Mouse (Mus musculus) urinary bladder, postnatal 36 days (tissue): ENCODE measurements around the gene Spindoc.
A peak's percentile ranks its signal among the peaks of the same experiment; 100 is the strongest.

Experiments used
- DNase-seq, 2 experiments: peaks; one replicate each; pipeline ENCODE4 v3.0.0; 2022; ENCODE audit warnings: low spot score in 2 of 2, mixed read lengths in 1 of 2

The Spindoc gene

DNA sequence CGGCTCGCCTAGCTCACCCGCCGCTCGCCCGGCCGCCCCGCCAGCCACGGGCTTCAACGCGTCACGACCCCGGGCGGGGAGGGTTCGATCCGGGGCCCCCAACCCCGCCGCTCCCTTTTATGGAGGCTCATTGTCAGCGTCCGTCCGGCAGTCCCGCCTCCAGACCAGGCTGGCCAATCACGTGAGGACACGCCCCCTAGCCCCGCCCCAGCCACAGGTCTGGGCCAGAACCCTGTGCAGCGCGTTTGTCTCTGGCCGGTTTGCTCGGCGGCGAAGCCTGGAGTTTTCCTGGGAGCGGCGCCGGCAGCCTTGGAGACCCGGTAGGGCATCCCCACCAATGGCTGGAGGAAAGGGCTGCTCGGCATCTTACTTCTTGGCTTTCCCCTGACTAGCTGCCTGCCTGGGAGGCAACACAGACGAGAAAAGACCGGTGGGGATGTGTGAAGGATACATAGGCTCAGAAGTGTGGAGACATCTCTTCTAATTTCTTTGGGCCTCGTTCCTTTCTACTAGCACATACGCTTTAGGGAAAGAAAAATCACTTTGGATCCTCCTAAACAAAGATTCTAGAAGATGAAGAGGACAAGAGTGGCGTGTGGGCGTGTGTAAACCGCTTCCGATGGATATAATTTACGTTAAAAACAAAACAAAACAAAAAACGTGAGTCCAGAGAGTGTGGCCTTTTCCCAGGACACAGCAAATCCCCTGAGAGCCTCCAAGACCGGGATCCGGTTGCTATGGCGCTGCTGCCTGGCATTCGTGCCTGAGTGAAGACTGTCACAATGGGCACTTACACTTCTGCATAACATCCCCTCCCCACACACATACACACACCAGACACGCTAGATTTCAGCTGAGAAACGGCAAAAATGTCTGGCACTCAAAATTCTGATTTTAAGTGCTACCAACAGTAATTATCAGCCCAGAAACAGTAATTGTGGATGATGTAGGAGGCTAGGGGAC is at the start of gene Spindoc:
Gene Spindoc, minus strand, starts transcription at position 92 of the 963 bp plus-strand sequence.
- peak; percentile 99 for DNase-seq

GRCm38 (mm10) chr19:7425398-7425775 is 42.6 kb upstream of the Spindoc start:
- DNase-seq: no peak

DNA sequence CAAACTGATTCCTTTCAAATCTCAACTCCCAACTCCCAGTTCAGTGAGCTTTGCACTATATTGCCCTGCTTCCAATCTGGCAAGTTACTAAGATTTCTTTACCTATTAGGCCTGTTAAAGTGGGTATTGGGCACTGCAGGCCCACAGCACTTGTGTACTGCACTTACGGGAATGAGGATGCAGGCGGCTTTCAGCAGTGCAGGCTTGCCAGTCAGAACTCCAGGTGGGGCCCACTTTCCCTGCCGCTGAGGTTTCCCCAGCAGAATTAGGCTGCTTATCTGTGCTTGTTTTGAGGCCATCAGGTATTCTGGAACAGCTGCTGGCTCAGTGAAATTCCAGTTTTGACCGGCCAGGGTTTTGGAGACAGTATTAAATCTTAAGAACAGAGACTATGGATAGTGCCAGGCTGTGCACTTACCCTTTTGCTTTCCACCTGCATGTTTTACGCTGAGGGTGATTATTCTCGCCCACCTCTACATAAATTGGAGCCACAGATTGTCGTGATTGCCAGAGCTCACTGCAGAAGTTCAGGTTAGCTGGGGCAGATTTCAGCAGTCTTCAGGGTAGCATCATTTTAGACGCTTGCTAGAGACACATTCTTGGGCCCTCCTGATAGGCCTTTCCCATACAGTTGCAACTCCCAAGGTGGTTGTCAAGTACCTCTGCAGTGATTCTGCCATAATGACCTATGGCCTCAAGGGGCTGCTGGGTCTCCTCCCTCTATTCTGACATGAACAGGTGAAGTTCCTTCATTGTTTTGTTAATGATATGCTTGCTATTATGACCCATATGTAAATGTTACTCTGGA is 42.0 kb upstream of the Spindoc start:
- DNase-seq: no peak

GRCm38 (mm10) chr19:7424131-7424530 is 41.3 kb upstream of the Spindoc start:
- DNase-seq: no peak

DNA sequence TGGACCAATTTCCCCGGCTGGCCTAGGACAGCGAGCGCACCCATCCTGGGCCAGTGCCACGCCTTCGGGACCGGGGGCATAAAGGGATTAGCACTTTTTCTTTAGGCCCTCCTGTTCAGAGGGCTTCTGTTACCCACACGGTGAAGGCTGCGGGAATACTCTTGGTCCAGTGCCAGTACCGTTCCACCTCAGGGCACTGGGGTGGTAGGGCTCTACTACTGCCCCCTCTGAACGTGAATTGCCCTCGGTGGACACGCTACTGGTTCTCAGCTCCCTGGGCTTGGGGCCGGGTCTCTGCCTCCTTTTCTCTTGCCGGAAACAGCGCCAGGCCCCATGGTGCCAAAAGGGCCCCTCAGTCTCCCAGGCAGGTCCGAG is 40.8 kb upstream of the Spindoc start:
- DNase-seq: no peak

DNA sequence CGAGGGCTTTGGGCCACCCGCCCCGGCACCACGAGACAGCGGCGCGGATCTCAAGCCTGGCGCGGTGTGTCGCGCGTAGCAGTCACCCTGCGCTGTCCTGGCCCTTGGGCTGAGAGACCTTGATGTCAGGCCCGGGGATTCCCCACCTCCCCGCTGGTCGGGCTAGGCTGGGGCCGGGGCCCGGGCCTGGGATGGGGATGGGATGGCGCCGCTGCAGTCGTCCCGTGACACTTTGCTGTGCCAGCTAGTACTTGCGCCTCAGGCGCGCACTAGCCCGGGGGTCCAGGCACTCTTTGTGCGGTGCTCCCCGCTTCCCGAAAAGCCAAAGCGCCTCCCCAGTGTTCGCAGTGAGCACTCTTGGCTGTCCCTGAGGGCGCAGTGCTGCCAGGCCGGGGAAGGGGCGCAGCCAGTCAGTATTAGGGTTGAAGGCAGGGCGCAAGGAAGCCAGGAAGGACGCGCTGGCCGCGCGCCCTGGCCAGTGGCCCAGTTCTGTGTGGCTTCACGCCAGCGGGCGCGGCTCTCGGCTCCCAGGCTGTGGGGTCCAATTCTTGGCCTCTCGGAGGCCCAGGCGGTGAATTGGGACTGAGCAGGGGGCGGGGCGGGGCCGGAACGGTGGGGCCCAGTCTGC is 40.3 kb upstream of the Spindoc start:
- DNase-seq: peak; percentile 68 to 87

DNA sequence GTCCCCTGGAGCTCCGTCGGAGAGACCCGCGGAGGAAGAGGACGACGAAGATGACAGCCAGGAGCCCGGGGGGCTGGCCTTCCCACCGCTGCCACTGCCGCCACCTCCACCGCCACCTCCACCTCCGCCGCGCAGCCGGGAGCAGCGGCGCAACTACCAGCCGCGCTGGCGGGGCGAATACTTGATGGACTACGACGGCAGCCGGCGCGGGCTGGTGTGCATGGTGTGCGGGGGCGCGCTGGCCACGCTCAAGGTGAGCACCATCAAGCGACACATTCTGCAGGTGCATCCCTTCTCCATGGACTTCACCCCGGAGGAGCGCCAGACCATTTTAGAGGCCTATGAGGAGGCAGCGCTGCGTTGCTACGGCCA is 39.8 kb upstream of the Spindoc start:
- no peak for DNase-seq

DNA sequence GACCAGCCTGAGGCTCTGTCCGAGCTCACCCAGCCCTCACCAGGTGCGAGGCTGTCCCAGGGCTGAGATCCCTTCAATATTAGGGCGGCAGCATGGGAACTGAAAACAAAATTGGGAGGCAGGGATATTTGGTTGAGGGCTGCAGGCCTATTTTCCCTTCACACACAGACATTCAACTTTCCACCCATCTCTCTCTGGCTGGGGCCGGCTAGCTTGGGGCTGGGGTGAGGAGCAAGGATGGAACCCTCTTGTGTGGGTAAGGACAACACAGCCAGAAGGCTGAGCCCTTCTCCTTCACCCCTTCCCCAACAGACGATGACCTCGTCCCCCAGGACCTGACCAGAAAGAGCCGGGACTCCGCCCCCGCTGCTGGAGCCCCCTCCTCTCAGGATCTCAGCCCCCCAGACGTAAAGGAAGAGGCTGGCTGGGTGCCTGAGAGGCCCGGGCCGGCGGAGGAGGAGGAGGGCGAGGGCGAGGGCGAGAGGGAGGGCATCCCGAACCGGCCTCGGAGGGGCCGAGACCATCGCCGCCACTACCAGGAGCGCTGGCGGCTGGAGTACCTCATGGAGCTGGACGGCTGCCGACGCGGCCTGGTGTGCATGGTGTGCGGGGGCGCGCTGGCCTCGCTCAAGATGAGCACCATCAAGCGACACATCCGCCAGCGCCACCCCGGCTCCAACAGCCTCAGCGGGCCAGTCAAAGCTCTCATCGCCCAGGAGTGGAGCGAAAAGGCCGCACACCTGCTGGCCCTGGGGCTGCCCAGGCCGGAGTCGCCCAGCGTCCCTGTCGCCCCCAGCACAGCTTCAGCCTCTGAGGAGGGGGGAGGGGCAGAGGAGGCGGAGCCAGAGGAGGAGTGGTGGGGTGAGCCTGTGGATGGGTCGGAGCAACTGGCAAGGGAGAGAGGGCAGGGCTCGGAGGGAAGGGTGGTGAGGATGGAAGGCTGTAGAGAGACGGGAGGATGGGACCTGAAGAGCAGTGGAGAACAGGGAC is 39.1 kb upstream of the Spindoc start:
- no peak for DNase-seq

GRCm38 (mm10) chr19:7420841-7421601 is 38.2 kb upstream of the Spindoc start:
- DNase-seq: no peak

- DNase-seq: no peak
Measured at GRCm38 (mm10) chr19:7420108-7420507, 37.3 kb upstream of the Spindoc start.

GRCm38 (mm10) chr19:7419134-7419533 is 36.3 kb upstream of the Spindoc start:
- no peak for DNase-seq

GRCm38 (mm10) chr19:7417911-7418849 is 35.4 kb upstream of the Spindoc start:
- DNase-seq: peak; percentile 64 to 78

DNA sequence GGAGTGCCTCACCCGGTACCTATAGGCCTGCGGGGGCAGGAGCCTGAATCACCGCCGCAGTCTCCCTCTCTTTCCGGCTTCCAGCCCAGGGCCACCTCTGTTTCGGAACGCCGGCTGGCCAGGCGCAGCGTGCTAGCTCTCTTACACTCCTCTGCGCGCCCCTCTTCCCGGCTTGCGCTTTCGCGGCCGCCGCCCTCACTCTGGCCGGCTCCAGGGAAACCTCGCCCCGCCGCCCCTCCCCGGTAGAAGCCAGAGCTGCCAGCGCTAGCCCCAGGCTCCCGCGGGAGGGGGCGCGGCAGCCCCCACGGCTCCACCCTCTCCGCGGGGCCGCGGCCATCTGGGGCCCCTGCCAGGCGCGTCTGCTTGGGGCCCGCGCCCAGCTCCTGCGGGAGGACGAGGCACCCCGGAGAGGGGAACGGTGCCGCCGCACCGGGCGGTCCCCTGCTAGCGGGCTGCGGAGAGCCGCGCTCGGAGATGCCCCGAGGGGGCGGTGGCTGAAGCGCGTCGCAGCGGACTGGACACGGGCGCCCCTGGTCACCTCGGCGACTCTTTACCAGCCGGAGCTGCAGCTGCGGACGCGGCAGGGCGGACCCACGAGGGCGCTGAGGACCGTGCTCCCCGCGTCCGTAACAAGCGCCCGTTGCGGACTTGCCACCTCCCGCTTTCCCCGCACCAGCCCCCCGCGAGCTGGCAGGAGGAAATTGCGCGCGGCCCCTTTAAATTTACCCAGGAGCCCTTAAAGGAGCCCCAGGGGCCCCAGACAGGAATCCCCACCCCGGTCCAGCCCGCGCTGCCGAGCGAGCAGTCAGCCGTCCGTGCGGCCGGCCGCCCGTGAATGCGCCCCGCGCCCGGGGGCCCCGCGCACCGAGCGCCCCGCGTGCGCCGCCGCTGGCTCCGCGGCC is 34.3 kb upstream of the Spindoc start, which contains the start of gene 2700081O15Rik:
Gene 2700081O15Rik, plus strand, starts transcription at position 792 of the 902 bp plus-strand sequence.
- peak; percentile 74 to 80 for DNase-seq

GRCm38 (mm10) chr19:7415916-7416833 is 33.4 kb upstream of the Spindoc start:
- no peak for DNase-seq

GRCm38 (mm10) chr19:7412361-7412760 is 29.6 kb upstream of the Spindoc start:
- no peak for DNase-seq

GRCm38 (mm10) chr19:7404623-7405229 is 21.9 kb upstream of the Spindoc start:
- no peak for DNase-seq
